Comparison of ENCODE assay signal across 8 mouse cellular contexts in genomic region chr2:84504954-84505394, GRCm38 (mm10). TPM values are rescaled to one million over a fixed set of nuclear protein-coding genes. Genes with fewer than 3 reads are reported as not detected.
DNase-seq lines count a peak whose midpoint lies in the region; ATAC-seq and TF ChIP-seq lines count a peak whose summit lies in the region.
"Not testable (repeated sequence)": the region's sequence is repeated elsewhere in the genome, so short reads cannot be mapped to it uniquely, and the experiment has no call there.

No protein-coding gene starts in this region.

- not testable (repeated sequence) for H3K4me3 ChIP-seq in hindbrain, embryonic 11.5 days (ENCODE audit: low read depth, low read length); liver, postnatal 0 days (ENCODE audit: low read depth, low read length); midbrain, embryonic 16.5 days (ENCODE audit: low read depth, low read length); stomach, postnatal 0 days (ENCODE audit: low read depth, low read length)

- H3K27ac ChIP-seq in hindbrain, embryonic 11.5 days (ENCODE audit: low read depth, low read length); midbrain, embryonic 16.5 days (ENCODE audit: low read length): not testable (repeated sequence)
- peak overlapping the region; percentile 78 for H3K27ac ChIP-seq in liver, postnatal 0 days (ENCODE audit: low read depth)
- H3K27ac ChIP-seq in stomach, postnatal 0 days (replicated peaks): peak overlapping the region; percentile 45; the same call in 1 of the 2 replicates

- H3K9me3 ChIP-seq in hindbrain, embryonic 11.5 days (ENCODE audit: control insufficient read depth, low read length); liver, postnatal 0 days (ENCODE audit: low read length); midbrain, embryonic 16.5 days (replicated peaks; ENCODE audit: control insufficient read depth, low read length, poor library complexity, severe bottlenecking); stomach, postnatal 0 days (ENCODE audit: control insufficient read depth, low read length): not testable (repeated sequence)

- 25% methylated on average over 5 of the region's 11 CpGs for WGBS in hindbrain, embryonic 11.5 days
- 52% methylated on average over 5 of the region's 11 CpGs for WGBS in liver, postnatal 0 days (ENCODE audit: insufficient replicate concordance)
- 40% methylated on average over 5 of the region's 11 CpGs for WGBS in midbrain, embryonic 16.5 days
- WGBS in stomach, postnatal 0 days: 42% methylated on average over 5 of the region's 11 CpGs

- not testable (repeated sequence) for H3K27me3 ChIP-seq in hindbrain, embryonic 11.5 days (ENCODE audit: control insufficient read depth, insufficient read depth, low read length); liver, postnatal 0 days (ENCODE audit: insufficient read depth, low read length); midbrain, embryonic 16.5 days (ENCODE audit: control insufficient read depth, insufficient read depth, low read depth, low read length); stomach, postnatal 0 days (ENCODE audit: control insufficient read depth, insufficient read depth, low read length)

- ATAC-seq in hindbrain, embryonic 11.5 days (ENCODE audit: low FRiP score): peak; percentile 73
- ATAC-seq in liver, postnatal 0 days: peak; percentile 85
- peak; percentile 83 for ATAC-seq in midbrain, embryonic 16.5 days
- peak; percentile 42; the same call in 1 of the 2 replicates for ATAC-seq in stomach, postnatal 0 days (ENCODE audit: low FRiP score, low TSS enrichment)

- H3K4me2 ChIP-seq in hindbrain, embryonic 11.5 days (replicated peaks; ENCODE audit: low read depth, low read length); stomach, postnatal 0 days (replicated peaks; ENCODE audit: low read depth): not testable (repeated sequence)
- peak overlapping the region; percentile 44; the same call in 1 of the 2 replicates for H3K4me2 ChIP-seq in liver, postnatal 0 days (ENCODE audit: low read depth, low read length)
- H3K4me2 ChIP-seq in midbrain, embryonic 16.5 days (ENCODE audit: low read length): peak overlapping the region; percentile 32; the same call in 1 of the 2 replicates

- TF ChIP-seq CTCF in liver, postnatal 0 days (IDR thresholded peaks at IDR 0.05; ENCODE audit: low read depth): not testable (repeated sequence)
- TF ChIP-seq CTCF in stomach, postnatal 0 days (IDR thresholded peaks at IDR 0.05; ENCODE audit: low read depth): peak; percentile 40

- TF ChIP-seq EP300 in liver, postnatal 0 days (IDR thresholded peaks at IDR 0.05; ENCODE audit: low read depth); stomach, postnatal 0 days (optimal IDR thresholded peaks at IDR 0.05): not testable (repeated sequence)

- H3K36me3 ChIP-seq in hindbrain, embryonic 11.5 days (ENCODE audit: control insufficient read depth, insufficient read depth, low read length); liver, postnatal 0 days (replicated peaks; ENCODE audit: insufficient read depth, low read length); midbrain, embryonic 16.5 days (ENCODE audit: control insufficient read depth, insufficient read depth, low read length); stomach, postnatal 0 days (ENCODE audit: control insufficient read depth, insufficient read depth, low read length): not testable (repeated sequence)

- DNase-seq in ES-CJ7 (ENCODE audit: low read depth, low spot score): peak; percentile 45
- DNase-seq in cerebellum, postnatal 25 days: peak; percentile 11 to 23
- DNase-seq in gastrocnemius, adult 18-20 months (ENCODE audit: low spot score): peak; percentile 6
- DNase-seq in hindbrain, embryonic 11.5 days (ENCODE audit: low spot score): peak; percentile 21
- peak; percentile 50 for DNase-seq in kidney, postnatal 10 days
- DNase-seq in liver, postnatal 0 days: peak; percentile 32
- peak; percentile 24 for DNase-seq in stomach, postnatal 0 days (ENCODE audit: low spot score)

- H3K4me1 ChIP-seq in hindbrain, embryonic 11.5 days (replicated peaks; ENCODE audit: control insufficient read depth, insufficient read depth, low read length); liver, postnatal 0 days (ENCODE audit: insufficient read depth); midbrain, embryonic 16.5 days (ENCODE audit: control insufficient read depth, insufficient read depth, low read length); stomach, postnatal 0 days (replicated peaks; ENCODE audit: control insufficient read depth, insufficient read depth): not testable (repeated sequence)

- H3K9ac ChIP-seq in hindbrain, embryonic 11.5 days (ENCODE audit: low read depth, low read length); stomach, postnatal 0 days (ENCODE audit: low read length): not testable (repeated sequence)
- H3K9ac ChIP-seq in liver, postnatal 0 days (replicated peaks): peak overlapping the region; percentile 48; the same call in 1 of the 2 replicates
- H3K9ac ChIP-seq in midbrain, embryonic 16.5 days (ENCODE audit: low read depth, low read length): 0 out of 2 replicates have a peak overlapping the region, but pooled peaks have one; percentile 10

RNA-seq across cellular contexts. Expression of gene Tfpi, which starts 28.4 kb away (rescaled TPM):
- 1 to 10 TPM; 2.2 to 2.9 TPM for total RNA-seq in gastrocnemius, adult 18-20 months (2021)
- 21.8 TPM in 2 replicates for polyA plus RNA-seq in hindbrain, embryonic 11.5 days (2014; fragmentation: Nextera tagmentation; extraction: Ambion mirVana)
- 12.2 and 15.2 TPM in 2 replicates for polyA plus RNA-seq in liver, postnatal 0 days (2015; fragmentation: Nextera tagmentation; extraction: Ambion mirVana)
- polyA plus RNA-seq in midbrain, embryonic 16.5 days (2015; fragmentation: Nextera tagmentation; extraction: Ambion mirVana): 14.1 and 16.1 TPM in 2 replicates
- polyA plus RNA-seq in stomach, postnatal 0 days (2015; fragmentation: Nextera tagmentation; extraction: Ambion mirVana): 22.8 and 23.4 TPM in 2 replicates
